Mouse (Mus musculus) lung, postnatal 0 days (tissue): ENCODE measurements at regions not wholly inside any gene's neighbourhood (a gene's known extent, or its start where the extent isn't known, plus 50 kb on each side); places are given as distances from the start of the nearest gene placed in this dataset.

Source experiments
- ATAC-seq: fragments of 200-750 bp; cut with Nextera tagmentation; 2 replicates; pipeline ENCODE4 v1.8.0; 2017; ENCODE audit warnings: moderate library complexity
- DNase-seq: peaks from one replicate; pipeline ENCODE4 v3.0.0-alpha.2; 2016; ENCODE audit warnings: low spot score
- H3K27ac ChIP-seq: fragments of 300-500 bp; sonication (generic); 2 replicates; pipeline ENCODE4 v1.5.1; 2014; ENCODE audit warnings: antibody characterized with exemption, mild to moderate bottlenecking, low read length, mixed read lengths
- H3K27me3 ChIP-seq: fragments of 300-500 bp; sonication (generic); replicated peaks from 2 replicates; pipeline ENCODE4 v1.6.1; 2014; ENCODE audit warnings: low read length, mixed read lengths; ENCODE audit not compliant: insufficient read depth
- H3K36me3 ChIP-seq: fragments of 300-500 bp; sonication (generic); 2 replicates; pipeline ENCODE4 v1.6.1; 2014; ENCODE audit warnings: low read length, mixed read lengths; ENCODE audit not compliant: insufficient read depth
- H3K4me1 ChIP-seq: fragments of 300-500 bp; sonication (generic); 2 replicates; pipeline ENCODE4 v1.6.1; 2014; ENCODE audit warnings: antibody characterized with exemption, low read depth, low read length, mixed read lengths; ENCODE audit not compliant: insufficient read depth
- H3K4me2 ChIP-seq: fragments of 300-500 bp; sonication (generic); replicated peaks from 2 replicates; pipeline ENCODE4 v1.6.1; 2014; ENCODE audit warnings: low read depth, mild to moderate bottlenecking, low read length, moderate library complexity, mixed read lengths
- H3K4me3 ChIP-seq: fragments of 300-500 bp; sonication (generic); 2 replicates; pipeline ENCODE4 v1.5.1; 2014; ENCODE audit warnings: low read depth, low read length
- H3K9ac ChIP-seq: fragments of 300-500 bp; sonication (generic); replicated peaks from 2 replicates; pipeline ENCODE4 v1.6.1; 2014; ENCODE audit warnings: low read depth, mild to moderate bottlenecking
- H3K9me3 ChIP-seq: fragments of 300-500 bp; sonication (generic); 2 replicates; pipeline ENCODE4 v1.6.1; 2016; ENCODE audit warnings: low read length, mixed read lengths
- CTCF ChIP-seq: IDR thresholded peaks from 2 replicates; pipeline ENCODE4 v1.5.1; 2016; ENCODE audit warnings: antibody characterized with exemption, mild to moderate bottlenecking
- EP300 ChIP-seq: IDR thresholded peaks from 2 replicates; pipeline ENCODE4 v1.6.1; 2016; ENCODE audit warnings: antibody characterized with exemption, mild to moderate bottlenecking, control low read depth
- WGBS: fragments of 180-500 bp; shearing (Covaris S2); extraction: QIAGEN DNeasy Blood & Tissue Kit; methylation state at CpG from one replicate; pipeline ENCODE4 v1.1.7; 2014; 5-methylcytosine and 5-hydroxymethylcytosine counted together

- no peak for ATAC-seq
Observed at GRCm38 (mm10) chr2:30684461-30684860, 89.6 kb downstream of the Cstad start.

GRCm38 (mm10) chr2:30682146-30682825 lies 87.4 kb downstream of the Cstad start:
- DNase-seq (no peak), ATAC-seq (no peak)
- Histone ChIP-seq H3K4me2 (no peak overlapping the region), H3K9me3 (no peaks in the 10 kb centered on the region), H3K4me3 (no peak overlapping the region), H3K27me3 (no peaks in the 10 kb centered on the region), H3K36me3 (no peaks in the 10 kb centered on the region), H3K9ac (no peak overlapping the region), H3K27ac (no peak overlapping the region), H3K4me1 (peaks cover 15% of the 10 kb centered on the region; the same call in 1 of the 2 replicates)
- TF ChIP-seq CTCF (no peak), EP300 (no peak)
- 49% methylated on average over 5 of the region's 5 CpGs for WGBS

More at GRCm38 (mm10) chr2:30684461-30684860, 89.6 kb downstream of the Cstad start:
- DNase-seq, result no peak
- Histone ChIP-seq H3K36me3 (no peaks in the 10 kb centered on the region), H3K27ac (peak overlapping the region; percentile 39), H3K9me3 (no peaks in the 10 kb centered on the region), H3K27me3 (no peaks in the 10 kb centered on the region), H3K4me2 (no peak overlapping the region), H3K9ac (no peak overlapping the region), H3K4me1 (peaks cover 10% of the 10 kb centered on the region; the same call in 1 of the 2 replicates), H3K4me3 (no peak overlapping the region)
- WGBS, result 87% methylated on average over 6 of the region's 6 CpGs
- no peak for TF ChIP-seq EP300
- no peak for TF ChIP-seq CTCF

GRCm38 (mm10) chr2:30681642-30682041 lies 86.8 kb downstream of the Cstad start:
- H3K27me3 ChIP-seq, result no peaks in the 10 kb centered on the region
- DNase-seq (peak; percentile 49), ATAC-seq (peak; percentile 56)
- H3K4me2 ChIP-seq, result no peak overlapping the region
- no peaks in the 10 kb centered on the region for H3K36me3 ChIP-seq
- H3K27ac ChIP-seq, result no peak overlapping the region
- WGBS, result 46% methylated on average over 2 of the region's 2 CpGs
- H3K4me1 ChIP-seq, result peaks cover 16% of the 10 kb centered on the region; the same call in 1 of the 2 replicates
- no peak overlapping the region for H3K9ac ChIP-seq
- no peak for TF ChIP-seq CTCF
- TF ChIP-seq EP300, result no peak
- H3K9me3 ChIP-seq, result no peaks in the 10 kb centered on the region
- H3K4me3 ChIP-seq, result no peak overlapping the region

GRCm38 (mm10) chr2:30679041-30679440 lies 84.2 kb downstream of the Cstad start:
- Histone ChIP-seq H3K4me3 (no peak overlapping the region), H3K9me3 (no peaks in the 10 kb centered on the region), H3K9ac (no peak overlapping the region), H3K27me3 (no peaks in the 10 kb centered on the region), H3K4me2 (no peak overlapping the region), H3K4me1 (peaks cover 16% of the 10 kb centered on the region; the same call in 1 of the 2 replicates), H3K27ac (0 out of 2 replicates have a peak overlapping the region, but pooled peaks have one; percentile 9), H3K36me3 (no peaks in the 10 kb centered on the region)
- DNase-seq (no peak), ATAC-seq (no peak)
- TF ChIP-seq CTCF, result no peak
- TF ChIP-seq EP300, result no peak

- TF ChIP-seq CTCF, result no peak
- no peak for TF ChIP-seq EP300
- DNase-seq (no peak), ATAC-seq (0 out of 2 replicates have a peak, but pooled peaks have one; percentile 5)
- no peaks in the 10 kb centered on the region for H3K36me3 ChIP-seq
- H3K4me2 ChIP-seq, result peak overlapping the region; percentile 58
- peak overlapping the region; percentile 24; the same call in 1 of the 2 replicates for H3K4me3 ChIP-seq
- H3K4me1 ChIP-seq, result peaks cover 16% of the 10 kb centered on the region; the same call in 1 of the 2 replicates
- H3K9ac ChIP-seq, result 0 out of 2 replicates have a peak overlapping the region, but pooled peaks have one; percentile 12
- no peaks in the 10 kb centered on the region for H3K27me3 ChIP-seq
- H3K27ac ChIP-seq, result peak overlapping the region; percentile 80
- no peaks in the 10 kb centered on the region for H3K9me3 ChIP-seq
- WGBS, result 16% methylated on average over 5 of the region's 5 CpGs
Observed at GRCm38 (mm10) chr2:30677498-30677897, 82.7 kb downstream of the Cstad start.

- peak; percentile 83 for DNase-seq
- H3K27ac ChIP-seq, result peak overlapping the region; percentile 80
- ATAC-seq, result peak; percentile 75
- 1% methylated on average over 39 of the region's 44 CpGs for WGBS
- peak overlapping the region; percentile 58 for H3K4me2 ChIP-seq
- no peaks in the 10 kb centered on the region for H3K36me3 ChIP-seq
- no peak for TF ChIP-seq EP300
- peak; percentile 15; the same call in 1 of the 2 replicates for TF ChIP-seq CTCF
- 0 out of 2 replicates have a peak overlapping the region, but pooled peaks have one; percentile 12 for H3K9ac ChIP-seq
- H3K27me3 ChIP-seq, result no peaks in the 10 kb centered on the region
- peak overlapping the region; percentile 24; the same call in 1 of the 2 replicates for H3K4me3 ChIP-seq
- H3K4me1 ChIP-seq, result peaks cover 16% of the 10 kb centered on the region; the same call in 1 of the 2 replicates
- H3K9me3 ChIP-seq, result no peaks in the 10 kb centered on the region
Observed at GRCm38 (mm10) chr2:30676833-30677459, 82.1 kb downstream of the Cstad start.
